Mouse (Mus musculus) E14TG2a.4 (cell line): ENCODE data around the gene Olfr1348.
A peak's percentile ranks its signal among the peaks of the same experiment; 100 is the strongest.

Experiments used
- CTCF ChIP-seq: conservative IDR thresholded peaks from 2 replicates; pipeline ENCODE4 v1.5.1; 2014; ENCODE audit warnings: low read length
- NANOG ChIP-seq: IDR thresholded peaks from 2 replicates; pipeline ENCODE4 v1.6.1; 2014; ENCODE audit warnings: borderline replicate concordance, low read length, mixed read lengths

GRCm38 (mm10) chr7:6526141-6526540 lies 17.6 kb upstream of the Olfr1348 start:
- TF ChIP-seq CTCF (peak; percentile 97), NANOG (no peak)
